Mouse (Mus musculus) G1E (cell line): ENCODE data around the gene Cxcl14. TPM values are rescaled to one million over a fixed set of nuclear protein-coding genes. Genes with fewer than 3 reads are reported as not detected.

ENCODE experiments used
- ATAC-seq: 2 replicates; pipeline ENCODE4 v1.8.0; 2016; ENCODE audit warnings: mild to moderate bottlenecking; ENCODE audit not compliant: insufficient number of reproducible peaks, poor library complexity, low FRiP score, severe bottlenecking; ENCODE audit errors: extremely low read depth
- DNase-seq: peaks from one replicate; pipeline ENCODE4 v3.0.0; 2012; ENCODE audit warnings: low spot score
- H3K27me3 ChIP-seq: 2 replicates; pipeline ENCODE4 v1.6.1; 2012; ENCODE audit warnings: mild to moderate bottlenecking, low read length, inconsistent platforms; ENCODE audit not compliant: insufficient read depth
- H3K36me3 ChIP-seq: replicated peaks from 2 replicates; pipeline ENCODE3; 2012; ENCODE audit warnings: mild to moderate bottlenecking, inconsistent platforms
- H3K4me1 ChIP-seq: 2 replicates; pipeline ENCODE4 v1.6.1; 2012; ENCODE audit warnings: low read depth, low read length, inconsistent platforms, mixed read lengths; ENCODE audit not compliant: insufficient read depth
- H3K4me3 ChIP-seq: 2 replicates; pipeline ENCODE4 v1.5.1; 2012; ENCODE audit warnings: low read depth, mild to moderate bottlenecking, inconsistent platforms, low read length, moderate library complexity, mixed read lengths
- H3K9me3 ChIP-seq: replicated peaks from 2 replicates; pipeline ENCODE4 v1.6.1; 2012; ENCODE audit warnings: inconsistent platforms
- CTCF ChIP-seq: IDR thresholded peaks from 2 replicates; pipeline ENCODE4 v1.5.1; 2012; ENCODE audit warnings: low read depth, low read length, inconsistent platforms, mixed read lengths
- GATA1 ChIP-seq: IDR thresholded peaks from 2 replicates; pipeline ENCODE4 v1.6.1; 2012; ENCODE audit warnings: borderline replicate concordance, low read length, inconsistent platforms, mixed read lengths
- GATA2 ChIP-seq: IDR thresholded peaks from 2 replicates; pipeline ENCODE4 v1.6.1; 2012; ENCODE audit warnings: low read depth, low read length, inconsistent platforms, borderline replicate concordance
- POLR2AphosphoS5 ChIP-seq: IDR thresholded peaks from 2 replicates; pipeline ENCODE4 v1.6.1; 2012; ENCODE audit warnings: low read depth, low read length, inconsistent platforms; ENCODE audit not compliant: insufficient replicate concordance
- TAL1 ChIP-seq: conservative IDR thresholded peaks from 2 replicates; pipeline ENCODE4 v1.6.1; 2012; ENCODE audit warnings: low read depth, low read length, inconsistent platforms, mixed read lengths
- polyA plus RNA-seq: library from polyadenylated mRNA; stranded (reverse); fragments of >175 nt; gene quantifications from 2 replicates; pipeline ENCODE4 v1.2.3, GENCODE M21; 2012
- total RNA-seq, 2 experiments: library from RNA; stranded (forward) in 1 of 2; stranded (reverse) in 1 of 2; fragments of 200-1000 nt in 1 of 2; fragments of >200 nt in 1 of 2; fragmentation: Nextera tagmentation in 1 of 2; gene quantifications; 2 replicates each; pipeline ENCODE4 v1.2.3; 2014 to 2017

Gene Cxcl14
- total and polyA plus RNA-seq, 3 experiments, result not detected

GRCm38 (mm10) chr13:56258196-56259020 lies 37.9 kb downstream of the Cxcl14 start:
- Histone ChIP-seq H3K36me3 (no peaks in the 10 kb centered on the region), H3K4me3 (peak overlapping the region; percentile 33; the same call in 1 of the 2 replicates), H3K9me3 (peaks cover 70% of the 10 kb centered on the region), H3K27me3 (no peaks in the 10 kb centered on the region), H3K4me1 (no peaks in the 10 kb centered on the region)
- DNase-seq (no peak), ATAC-seq (no peak)
- TF ChIP-seq POLR2AphosphoS5 (no peak), GATA1 (no peak), GATA2 (no peak), CTCF (no peak), TAL1 (no peak)

DNA sequence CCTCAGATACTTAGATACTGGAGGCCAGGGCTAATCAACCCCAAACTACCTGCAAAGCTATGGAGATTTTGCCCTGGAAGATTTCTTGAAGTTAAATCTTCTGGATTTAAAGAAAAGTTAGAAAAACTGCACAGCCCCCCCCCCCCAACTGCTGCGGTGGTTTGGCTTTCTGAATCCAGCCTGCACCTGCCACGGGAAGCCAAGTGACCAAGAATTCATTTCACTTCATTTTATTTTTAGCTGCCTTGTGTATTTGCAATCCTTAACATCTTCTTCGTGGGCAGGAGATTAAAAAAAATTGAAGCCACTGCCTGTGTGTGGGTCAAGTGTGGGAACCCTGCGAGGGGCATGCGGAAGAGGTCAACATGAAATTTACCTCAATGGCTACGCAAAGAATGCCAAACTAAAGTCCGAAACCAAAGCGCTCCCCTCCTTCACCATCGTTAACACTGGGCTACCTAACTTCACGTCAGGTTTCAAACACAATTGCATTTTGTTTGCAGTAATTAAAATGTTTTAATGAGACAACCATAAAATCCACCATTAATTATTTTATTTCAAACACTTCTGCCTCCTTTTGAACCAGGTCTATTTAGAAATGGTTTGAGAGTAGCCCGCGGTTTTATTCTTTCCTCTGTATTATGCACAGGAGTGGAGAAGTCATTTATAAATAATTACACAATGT lies 38.7 kb downstream of the Cxcl14 start:
- no peak for TF ChIP-seq GATA2
- no peak for TF ChIP-seq POLR2AphosphoS5
- no peak for TF ChIP-seq TAL1
- no peak for TF ChIP-seq CTCF
- TF ChIP-seq GATA1, result no peak

GRCm38 (mm10) chr13:56256716-56257299 lies 39.5 kb downstream of the Cxcl14 start:
- H3K4me3 ChIP-seq, result no peak overlapping the region; the same call in 1 of the 2 replicates
- no peaks in the 10 kb centered on the region; the same call in 1 of the 2 replicates for H3K27me3 ChIP-seq
- TF ChIP-seq GATA2 (no peak), CTCF (no peak), GATA1 (no peak), TAL1 (no peak), POLR2AphosphoS5 (no peak)
- no peaks in the 10 kb centered on the region for H3K4me1 ChIP-seq
- no peak for ATAC-seq
- peaks cover 73% of the 10 kb centered on the region for H3K9me3 ChIP-seq
- no peak for DNase-seq
- H3K36me3 ChIP-seq, result no peaks in the 10 kb centered on the region

More for the DNA sequence above, 38.7 kb downstream of the Cxcl14 start:
- Histone ChIP-seq H3K9me3 (peaks cover 73% of the 10 kb centered on the region), H3K36me3 (no peaks in the 10 kb centered on the region), H3K4me3 (no peak overlapping the region), H3K4me1 (no peaks in the 10 kb centered on the region), H3K27me3 (no peaks in the 10 kb centered on the region)
- ATAC-seq, result no peak
- DNase-seq, result no peak

GRCm38 (mm10) chr13:56253379-56253778 lies 43.0 kb downstream of the Cxcl14 start:
- Histone ChIP-seq H3K9me3 (peaks cover 69% of the 10 kb centered on the region), H3K4me3 (no peak overlapping the region), H3K4me1 (no peaks in the 10 kb centered on the region), H3K36me3 (no peaks in the 10 kb centered on the region), H3K27me3 (peaks cover 5% of the 10 kb centered on the region; the same call in 1 of the 2 replicates)
- no peak for TF ChIP-seq GATA1
- no peak for TF ChIP-seq TAL1
- TF ChIP-seq GATA2, result no peak
- TF ChIP-seq POLR2AphosphoS5, result no peak
- TF ChIP-seq CTCF, result no peak
- DNase-seq (no peak), ATAC-seq (no peak)

GRCm38 (mm10) chr13:56252783-56253182 lies 43.6 kb downstream of the Cxcl14 start:
- H3K4me3 ChIP-seq, result no peak overlapping the region
- peaks cover 5% of the 10 kb centered on the region; the same call in 1 of the 2 replicates for H3K27me3 ChIP-seq
- no peak for DNase-seq
- H3K9me3 ChIP-seq, result peaks cover 71% of the 10 kb centered on the region
- no peak for ATAC-seq
- no peaks in the 10 kb centered on the region for H3K4me1 ChIP-seq
- no peaks in the 10 kb centered on the region for H3K36me3 ChIP-seq
- TF ChIP-seq GATA2, result no peak
- no peak for TF ChIP-seq GATA1
- TF ChIP-seq POLR2AphosphoS5, result no peak
- no peak for TF ChIP-seq CTCF
- TF ChIP-seq TAL1, result no peak

DNA sequence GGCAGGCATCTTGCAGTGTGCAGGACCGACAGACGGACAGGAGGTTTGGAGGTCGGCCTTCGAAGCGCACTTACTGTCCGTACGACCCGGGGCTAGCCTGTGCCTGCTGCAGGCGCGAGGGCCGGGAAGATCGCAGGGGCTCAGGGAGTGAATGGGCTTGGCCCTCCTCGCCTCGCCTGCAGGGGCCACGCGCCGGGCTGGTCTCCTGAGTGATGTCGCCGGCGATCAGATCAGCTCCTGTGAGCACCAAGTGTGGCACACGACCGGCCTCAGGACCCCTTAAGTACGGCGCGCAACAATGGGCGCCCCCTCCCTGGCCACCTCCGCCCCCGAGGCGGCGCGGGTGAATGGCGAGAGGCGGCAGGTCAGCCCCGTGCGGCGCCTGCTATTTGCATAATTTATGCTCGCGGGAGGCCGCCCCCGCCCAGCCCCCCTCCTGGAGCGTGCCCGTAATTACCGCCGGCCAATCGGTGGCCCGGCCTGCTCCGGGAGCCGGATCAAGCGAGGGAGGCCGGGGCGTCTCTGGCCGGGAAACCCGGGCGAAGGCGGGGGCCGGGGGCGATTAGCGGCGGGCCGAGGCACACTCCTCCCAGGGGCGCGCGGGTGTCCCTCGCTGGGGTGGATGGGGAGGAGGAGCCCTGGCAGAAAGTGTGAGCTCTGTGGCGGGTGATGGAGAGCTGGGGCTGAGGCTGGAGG lies 44.3 kb downstream of the Cxcl14 start, which contains the start of gene Neurog1:
TSS of gene Neurog1 (minus strand) at position 240 of the 696 bp plus-strand sequence.
- H3K4me1 ChIP-seq, result no peaks in the 10 kb centered on the region
- ATAC-seq, result no peak
- H3K4me3 ChIP-seq, result peak within 1 kb of the TSS; percentile 38; the same call in 1 of the 2 replicates
- peaks cover 5% of the 10 kb centered on the region; the same call in 1 of the 2 replicates for H3K27me3 ChIP-seq
- DNase-seq, result no peak
- no peak for TF ChIP-seq GATA2
- H3K36me3 ChIP-seq, result no peaks in the 10 kb centered on the region
- peaks cover 78% of the 10 kb centered on the region for H3K9me3 ChIP-seq
